Mouse (Mus musculus) effector memory CD4-positive, alpha-beta T cell, adult 5 months (primary cell): ENCODE measurements around the gene Cenpw. TPM values are rescaled to one million over a fixed set of nuclear protein-coding genes. Genes with fewer than 3 reads are reported as not detected.

Experiments
- polyA plus RNA-seq: library from polyadenylated mRNA; unstranded; fragments of 100-300 nt; shearing (Covaris generic); gene quantifications from one replicate; pipeline ENCODE4 v1.2.1, GENCODE M21; 2017

Gene Cenpw
- polyA plus RNA-seq: 4.7 TPM

GRCm38 (mm10) chr10:30199916-30200826 lies at the start of gene Cenpw:
Cenpw (minus strand) TSS chr10:30200560.

